In the genomic region with DNA sequence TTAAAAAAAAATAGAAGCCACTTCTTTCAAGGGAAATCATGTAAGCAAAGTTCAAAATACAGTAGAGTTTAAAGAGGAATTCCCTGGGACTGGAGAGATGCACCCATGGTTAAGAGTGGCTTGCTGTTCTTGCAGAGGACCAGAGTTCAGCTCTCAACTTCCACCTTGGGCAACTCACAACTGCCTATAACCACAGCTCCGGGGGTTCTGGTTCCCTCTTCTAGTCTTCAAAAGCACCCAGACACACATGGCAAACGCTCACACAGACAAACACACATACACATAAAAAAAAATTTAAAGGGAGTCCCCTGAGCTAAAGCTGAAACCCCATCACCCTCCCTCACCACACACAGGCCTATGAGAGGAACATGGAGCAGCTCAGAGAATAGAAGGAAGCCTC, we compare ENCODE assay signal across 21 mouse cellular contexts.
DNase-seq lines count a peak whose midpoint lies in the region; ATAC-seq lines count a peak whose summit lies in the region.
"Had no signal": no experiment of that assay in that cellular context is flagged by ENCODE, and none has a peak within 500 bp of the region (broad histone marks: within the 10 kb centered on the region; RNA-seq: fewer than 3 reads in every experiment).

No protein-coding gene starts in this region.

- peak; percentile 11 for DNase-seq in heart, adult 11 months
- DNase-seq in heart, postnatal 4 days = no peak
- no peak for DNase-seq in spleen, postnatal 36 days (ENCODE audit: low spot score in 2 of 2)
- no peak for DNase-seq in lung, postnatal 36 days
- DNase-seq: adrenal gland, adult 8-10 months; adrenal gland, postnatal 14 days; adrenal gland, postnatal 36 days; B cell, adult 2 months; cerebellum, adult 11-12 months; cerebellum, adult 2 months; cerebellum, adult 9-10 months; cerebellum, postnatal 10 days; cerebellum, postnatal 25 days; embryo, embryonic 11 days had no signal

- peak; percentile 36; the same call in 1 of the 2 replicates for ATAC-seq in common myeloid progenitor, adult 5-6 weeks (replicated peaks; ENCODE audit: low read depth, poor library complexity, severe bottlenecking)
- peak; percentile 68 for ATAC-seq in megakaryocyte, adult 5-6 weeks (ENCODE audit: poor library complexity, severe bottlenecking)
- ATAC-seq: activated CD4-positive, CD25-positive, alpha-beta regulatory T cell, adult 4 months; CD4-positive, CD25-positive, alpha-beta regulatory T cell, adult 4 months; forebrain, embryonic 14.5 days; forebrain, embryonic 16.5 days; Patski had no signal
